14 mouse cellular contexts compared by ENCODE assay signal in genomic region chr9:111408427-111408826, GRCm38 (mm10). TPM values are rescaled to one million over a fixed set of nuclear protein-coding genes. Genes with fewer than 3 reads are reported as not detected.
"Had no signal": no experiment of that assay in that cellular context is flagged by ENCODE, and none has a peak within 500 bp of the region (broad histone marks: within the 10 kb centered on the region; RNA-seq: fewer than 3 reads in every experiment).

No protein-coding gene starts in this region.

- H3K36me3 ChIP-seq: limb, embryonic 15.5 days; liver, embryonic 12.5 days; midbrain, embryonic 12.5 days; neural tube, embryonic 13.5 days had no signal

- H3K9me3 ChIP-seq: limb, embryonic 15.5 days; liver, embryonic 12.5 days; midbrain, embryonic 12.5 days; neural tube, embryonic 13.5 days had no signal

- ATAC-seq: inflammation-experienced regulatory T-cells, adult 6 months; intestine, postnatal 0 days; liver, embryonic 12.5 days; midbrain, embryonic 16.5 days had no signal

- H3K4me1 ChIP-seq: liver, embryonic 12.5 days; midbrain, embryonic 12.5 days had no signal

- H3K27me3 ChIP-seq: limb, embryonic 15.5 days; liver, embryonic 12.5 days; midbrain, embryonic 12.5 days; neural tube, embryonic 13.5 days had no signal

- H3K4me2 ChIP-seq: limb, embryonic 15.5 days; liver, embryonic 12.5 days; midbrain, embryonic 12.5 days; neural tube, embryonic 13.5 days had no signal

- H3K4me3 ChIP-seq: limb, embryonic 15.5 days; liver, embryonic 12.5 days; midbrain, embryonic 12.5 days; neural tube, embryonic 13.5 days had no signal

- H3K27ac ChIP-seq: kidney, postnatal 0 days; limb, embryonic 15.5 days; liver, embryonic 12.5 days; midbrain, embryonic 12.5 days; neural tube, embryonic 13.5 days had no signal

- DNase-seq: kidney, adult 8-10 months; kidney, postnatal 36 days; retina, postnatal 1 day; thymus, adult 18-20 months; thymus, postnatal 25 days had no signal

- H3K9ac ChIP-seq: limb, embryonic 15.5 days; liver, embryonic 12.5 days; midbrain, embryonic 12.5 days; neural tube, embryonic 13.5 days had no signal

RNA-seq across cellular contexts. Expression of gene Dclk3, which starts 30.5 kb away (rescaled TPM):
- total RNA-seq: megakaryocyte-erythroid progenitor cell, adult 5-6 weeks had no signal
- polyA plus RNA-seq: inflammation-experienced regulatory T-cells, adult 6 months had no signal
